Mouse (Mus musculus): ENCODE results near the gene Jaml.

DNA sequence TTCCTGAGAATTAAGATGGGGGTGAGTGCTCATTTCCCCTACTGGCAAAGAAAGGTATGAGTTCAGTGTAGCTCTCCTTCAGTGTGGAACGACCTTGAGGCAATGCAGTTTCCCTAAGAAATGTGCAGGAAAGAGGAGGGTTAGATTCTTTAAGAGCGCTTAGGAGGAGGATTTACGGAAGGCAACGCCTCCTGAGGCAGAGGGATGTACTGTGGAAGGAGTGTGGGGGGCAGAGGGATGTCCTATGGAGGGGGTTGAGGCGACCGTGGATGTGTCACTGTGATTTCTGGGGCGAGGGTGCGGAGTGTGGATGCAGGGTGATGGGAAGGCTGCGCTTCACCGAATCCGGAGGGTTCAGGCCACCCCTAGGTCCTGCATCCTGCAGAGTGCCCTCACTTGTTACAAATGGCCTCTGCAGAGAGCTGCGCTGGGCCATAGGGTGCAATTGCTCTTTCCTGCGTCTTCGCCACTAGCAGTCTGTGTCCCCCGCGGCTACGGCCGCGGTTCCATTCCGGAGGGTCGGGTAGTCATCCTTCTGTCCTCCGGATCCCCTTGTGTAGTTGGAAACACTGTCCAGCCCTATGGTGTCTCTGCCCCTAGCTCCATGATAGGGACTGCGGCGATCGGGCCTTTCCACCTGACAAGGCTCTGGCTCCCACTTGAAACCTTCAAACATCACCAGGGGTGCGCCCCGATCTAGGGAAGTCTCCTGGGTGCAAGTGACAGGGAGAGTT is 66.7 kb downstream of the Jaml start:
- no peak for TF ChIP-seq CTCF (conservative IDR thresholded peaks at IDR 0.05; ENCODE audit: insufficient read depth, insufficient read length, low read depth, low read length)
- no peak for TF ChIP-seq POLR2A (IDR thresholded peaks at IDR 0.05; ENCODE audit: low read depth, low read length)

Measured in kidney, adult 2 months (tissue).